Mouse (Mus musculus) kidney, adult 11 months (tissue): ENCODE measurements at regions not wholly inside any gene's neighbourhood (a gene's known extent, or its start where the extent isn't known, plus 50 kb on each side); places are given as distances from the start of the nearest gene placed in this dataset.
"Not testable (repeated sequence)": the region's sequence is repeated elsewhere in the genome, so short reads cannot be mapped to it uniquely, and the experiment has no call there.

Experiments
- DNase-seq: peaks from one replicate; pipeline ENCODE4 v3.0.0; 2022

- no peak for DNase-seq
Measured at GRCm38 (mm10) chr10:91440051-91440450, 258.9 kb upstream of the Tmpo start.

GRCm38 (mm10) chr10:91437917-91438316, 256.8 kb upstream of the Tmpo start:
- no peak for DNase-seq

- DNase-seq, result no peak
Measured at GRCm38 (mm10) chr10:91436091-91436569, 255.0 kb upstream of the Tmpo start.

- DNase-seq, result no peak
Measured at GRCm38 (mm10) chr10:91430281-91430680, 249.2 kb upstream of the Tmpo start.

- no peak for DNase-seq
Measured at GRCm38 (mm10) chr10:91426584-91426983, 245.5 kb upstream of the Tmpo start.

GRCm38 (mm10) chr10:91425625-91426385, 244.7 kb upstream of the Tmpo start:
- DNase-seq, result not testable (repeated sequence)

- DNase-seq, result no peak
Measured at GRCm38 (mm10) chr10:91424786-91425185, 243.7 kb upstream of the Tmpo start.

- no peak for DNase-seq
Measured at GRCm38 (mm10) chr10:91387255-91387654, 206.1 kb upstream of the Tmpo start.

GRCm38 (mm10) chr10:91384372-91384771, 203.3 kb upstream of the Tmpo start:
- no peak for DNase-seq

GRCm38 (mm10) chr10:91376683-91377082, 195.6 kb upstream of the Tmpo start:
- DNase-seq, result no peak

- no peak for DNase-seq
Measured at GRCm38 (mm10) chr10:91367488-91367887, 186.4 kb upstream of the Tmpo start.

GRCm38 (mm10) chr10:91362587-91362986, 181.5 kb upstream of the Tmpo start:
- DNase-seq, result no peak

- DNase-seq, result no peak
Measured at GRCm38 (mm10) chr10:91361621-91362020, 180.5 kb upstream of the Tmpo start.

GRCm38 (mm10) chr10:91345465-91345864, 164.3 kb upstream of the Tmpo start:
- no peak for DNase-seq

GRCm38 (mm10) chr10:91342083-91342482, 161.0 kb upstream of the Tmpo start:
- no peak for DNase-seq

GRCm38 (mm10) chr10:91339361-91339760, 158.2 kb upstream of the Tmpo start:
- no peak for DNase-seq

- no peak for DNase-seq
Measured at GRCm38 (mm10) chr10:91326661-91327312, 145.7 kb upstream of the Tmpo start.

GRCm38 (mm10) chr10:91326144-91326655, 145.1 kb upstream of the Tmpo start:
- no peak for DNase-seq

- DNase-seq, result peak; percentile 43
Measured at GRCm38 (mm10) chr10:91321226-91321625, 140.1 kb upstream of the Tmpo start.

- DNase-seq, result no peak
Measured at GRCm38 (mm10) chr10:91319442-91320112, 138.5 kb upstream of the Tmpo start.

- peak; percentile 78 for DNase-seq
Measured at GRCm38 (mm10) chr10:91314441-91314840, 133.3 kb upstream of the Tmpo start.

- peak; percentile 64 for DNase-seq
Measured at GRCm38 (mm10) chr10:91313316-91313715, 132.2 kb upstream of the Tmpo start.

GRCm38 (mm10) chr10:91312913-91313312, 131.8 kb upstream of the Tmpo start:
- no peak for DNase-seq

- DNase-seq, result no peak
Measured at GRCm38 (mm10) chr10:91300067-91300466, 119.0 kb upstream of the Tmpo start.
